Mouse (Mus musculus): Measurements from ENCODE around the gene Pibf1. TPM values are rescaled to one million over a fixed set of nuclear protein-coding genes. Genes with fewer than 3 reads are reported as not detected.
A peak's percentile ranks its signal among the peaks of the same experiment; 100 is the strongest.

Pibf1 gene
- total RNA-seq, 2 experiments from 2014 or later = 28.9 to 39.6 TPM

DNA sequence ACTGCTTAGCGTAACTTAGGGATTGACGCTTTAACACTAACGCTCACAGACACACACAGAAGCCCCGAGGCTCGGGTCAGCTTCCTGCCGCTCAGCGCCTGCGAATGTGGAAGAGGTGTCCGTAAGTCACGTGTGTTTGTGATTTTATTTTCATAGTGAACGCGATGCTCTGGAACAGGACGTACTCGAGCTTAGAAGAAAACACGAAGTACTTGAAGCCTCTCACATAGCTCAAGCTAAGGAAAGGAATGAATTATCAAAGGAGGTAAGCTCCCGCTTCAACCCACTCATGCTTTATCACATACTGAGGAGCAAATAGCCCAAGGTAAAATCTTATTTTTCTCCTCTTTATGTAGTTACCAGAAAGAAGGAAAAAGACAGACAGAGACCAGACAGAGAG is 37.1 kb downstream of the Pibf1 start:
- ATAC-seq (replicated peaks; ENCODE audit: low FRiP score, poor library complexity, severe bottlenecking) = no peak

GRCm38 (mm10) chr14:99140036-99140435 is 40.8 kb downstream of the Pibf1 start:
- ATAC-seq (replicated peaks; ENCODE audit: low FRiP score, poor library complexity, severe bottlenecking) = no peak

GRCm38 (mm10) chr14:99141786-99142633 is 42.8 kb downstream of the Pibf1 start:
- peak; percentile 92 for ATAC-seq (replicated peaks; ENCODE audit: low FRiP score, poor library complexity, severe bottlenecking)

DNA sequence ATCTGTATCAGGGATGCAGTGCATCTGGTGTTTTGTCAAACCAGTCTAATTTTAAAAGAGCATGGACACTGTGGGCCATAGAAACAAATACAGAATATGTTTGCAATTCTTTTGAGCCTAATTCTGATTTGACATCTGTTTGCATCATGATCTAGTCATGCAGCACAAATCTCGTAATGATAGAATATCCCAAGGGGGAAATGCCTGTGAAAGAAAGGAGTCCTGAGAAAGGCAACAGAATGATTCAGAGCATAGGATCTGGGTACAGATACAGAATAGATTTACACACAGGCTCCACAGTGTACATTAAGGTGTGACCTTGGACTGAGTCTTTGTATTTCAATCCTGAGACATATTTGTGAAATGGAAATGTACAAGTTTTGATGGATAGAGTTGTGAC is 47.6 kb downstream of the Pibf1 start:
- no peak for ATAC-seq (replicated peaks; ENCODE audit: low FRiP score, poor library complexity, severe bottlenecking)

GRCm38 (mm10) chr14:99152683-99153082 is 53.5 kb downstream of the Pibf1 start:
- ATAC-seq (replicated peaks; ENCODE audit: low FRiP score, poor library complexity, severe bottlenecking) = no peak

GRCm38 (mm10) chr14:99159940-99160339 is 60.7 kb downstream of the Pibf1 start:
- no peak for ATAC-seq (replicated peaks; ENCODE audit: low FRiP score, poor library complexity, severe bottlenecking)

DNA sequence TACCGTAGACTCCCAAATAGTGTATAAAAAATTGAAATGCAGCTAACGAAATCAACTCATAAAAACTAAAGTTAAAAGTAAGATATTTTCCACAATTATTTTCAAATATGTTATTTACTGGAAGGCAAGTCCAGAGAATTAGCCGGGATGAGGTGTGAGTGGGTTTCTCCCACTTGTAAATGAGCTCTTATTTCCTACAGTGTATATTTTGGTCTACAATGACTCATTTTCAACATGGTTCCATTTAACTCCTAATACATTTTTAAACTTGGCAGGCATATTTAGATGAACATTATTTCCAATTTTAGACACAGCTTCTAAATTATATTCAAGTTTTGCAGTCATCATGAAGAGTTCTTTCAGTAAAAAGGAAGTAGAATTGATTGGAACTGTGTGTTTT is 63.8 kb downstream of the Pibf1 start:
- ATAC-seq (replicated peaks; ENCODE audit: low FRiP score, poor library complexity, severe bottlenecking) = no peak

- no peak for ATAC-seq (replicated peaks; ENCODE audit: low FRiP score, poor library complexity, severe bottlenecking)
These were observed 75.0 kb downstream of the Pibf1 start for GRCm38 (mm10) chr14:99174138-99174745.

- ATAC-seq (replicated peaks; ENCODE audit: low FRiP score, poor library complexity, severe bottlenecking) = no peak
These were observed 77.3 kb downstream of the Pibf1 start for GRCm38 (mm10) chr14:99176559-99176958.

DNA sequence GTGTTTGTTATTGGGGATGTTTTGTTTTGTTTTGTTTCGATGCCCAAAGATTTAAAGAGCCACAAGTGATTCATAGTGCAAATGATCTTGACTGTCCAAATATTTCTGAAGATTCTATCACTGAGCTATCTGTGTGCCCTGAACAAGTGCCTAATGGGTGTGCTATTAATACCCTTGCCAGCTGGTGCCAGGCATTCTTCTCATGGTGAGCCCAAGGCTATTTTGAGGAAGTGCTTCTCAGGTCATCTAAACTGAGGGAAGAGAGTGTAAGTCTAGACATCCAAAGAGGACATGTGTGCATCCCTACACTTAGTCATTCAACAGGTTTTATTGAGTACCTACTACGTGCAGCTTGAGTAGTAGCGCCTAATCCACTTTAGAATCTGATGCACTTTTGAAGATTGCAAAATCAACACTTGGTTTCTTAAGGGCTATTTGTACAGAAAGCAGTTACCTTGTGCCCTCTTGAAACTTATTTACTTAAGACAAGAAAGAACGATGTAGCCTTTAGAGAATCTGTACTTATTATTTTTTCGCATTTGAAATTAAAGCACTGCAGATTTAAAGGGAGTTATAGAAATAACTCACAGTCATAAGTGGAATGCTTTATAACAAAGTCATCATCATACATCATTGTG is 91.0 kb downstream of the Pibf1 start:
- ATAC-seq (replicated peaks; ENCODE audit: low FRiP score, poor library complexity, severe bottlenecking) = no peak

- no peak for ATAC-seq (replicated peaks; ENCODE audit: low FRiP score, poor library complexity, severe bottlenecking)
These were observed 106.6 kb downstream of the Pibf1 start for GRCm38 (mm10) chr14:99205865-99206264.

- no peak for ATAC-seq (replicated peaks; ENCODE audit: low FRiP score, poor library complexity, severe bottlenecking)
These were observed 107.4 kb downstream of the Pibf1 start for GRCm38 (mm10) chr14:99206591-99206990.

- no peak for ATAC-seq (replicated peaks; ENCODE audit: low FRiP score, poor library complexity, severe bottlenecking)
These were observed 111.2 kb downstream of the Pibf1 start for GRCm38 (mm10) chr14:99210431-99210830.

DNA sequence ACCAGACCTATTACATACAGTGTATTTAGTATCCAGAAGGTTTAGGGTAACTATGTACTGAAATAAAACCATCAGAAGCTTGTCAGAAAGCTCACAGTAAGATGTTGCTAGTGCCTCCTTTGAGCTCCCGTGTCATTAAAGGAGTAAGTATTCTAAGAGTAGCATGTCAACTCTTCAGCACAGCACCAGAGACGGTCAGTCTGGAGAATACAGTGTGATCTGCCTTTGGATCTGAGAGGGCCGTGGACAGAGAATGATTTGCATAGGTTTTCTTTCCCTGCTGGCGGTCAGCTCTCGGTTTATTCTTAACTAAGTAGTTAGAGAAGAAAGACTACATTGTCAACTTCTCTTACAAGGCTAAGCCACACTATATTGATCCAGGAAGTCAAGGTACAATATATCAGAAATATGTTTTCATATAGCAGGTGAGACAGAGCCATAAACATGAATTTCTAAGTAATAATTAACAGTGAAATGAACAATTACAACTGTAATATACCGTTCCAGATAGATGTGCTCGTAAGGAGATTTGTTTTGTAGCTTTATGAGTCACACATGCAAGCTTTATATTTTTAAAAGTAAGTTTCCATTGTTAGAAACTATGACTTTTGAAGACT is 119.3 kb downstream of the Pibf1 start:
- no peak for ATAC-seq (replicated peaks; ENCODE audit: low FRiP score, poor library complexity, severe bottlenecking)

- ATAC-seq (replicated peaks; ENCODE audit: low FRiP score, poor library complexity, severe bottlenecking) = no peak
These were observed 120.5 kb downstream of the Pibf1 start for GRCm38 (mm10) chr14:99219757-99220171.

DNA sequence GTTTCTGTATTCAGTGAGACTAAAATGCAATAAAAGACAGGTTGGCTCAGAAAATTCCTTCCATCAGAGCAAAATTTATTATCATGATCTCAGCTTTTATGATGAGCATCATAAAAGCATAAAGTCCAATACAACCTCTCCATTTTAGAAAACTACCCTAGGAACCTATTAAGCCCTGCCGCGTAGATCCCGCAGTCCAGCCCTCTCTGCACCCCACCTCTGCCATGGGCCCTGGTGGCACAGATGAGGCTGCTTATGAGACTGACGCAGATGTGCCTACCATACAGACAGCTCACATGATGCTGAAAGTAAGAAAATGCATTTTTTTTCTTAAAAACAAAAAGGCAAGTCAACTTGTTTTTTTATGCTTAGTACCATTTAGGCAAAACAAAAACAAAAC is 126.7 kb downstream of the Pibf1 start:
- ATAC-seq (replicated peaks; ENCODE audit: low FRiP score, poor library complexity, severe bottlenecking) = no peak

GRCm38 (mm10) chr14:99229071-99229780 is 130.0 kb downstream of the Pibf1 start:
- 0 out of 2 replicates have a peak, but pooled peaks have one; percentile 50 for ATAC-seq (replicated peaks; ENCODE audit: low FRiP score, poor library complexity, severe bottlenecking)

GRCm38 (mm10) chr14:99233056-99233455 is 133.8 kb downstream of the Pibf1 start:
- ATAC-seq (replicated peaks; ENCODE audit: low FRiP score, poor library complexity, severe bottlenecking) = no peak

GRCm38 (mm10) chr14:99237115-99237514 is 137.9 kb downstream of the Pibf1 start:
- no peak for ATAC-seq (replicated peaks; ENCODE audit: low FRiP score, poor library complexity, severe bottlenecking)

DNA sequence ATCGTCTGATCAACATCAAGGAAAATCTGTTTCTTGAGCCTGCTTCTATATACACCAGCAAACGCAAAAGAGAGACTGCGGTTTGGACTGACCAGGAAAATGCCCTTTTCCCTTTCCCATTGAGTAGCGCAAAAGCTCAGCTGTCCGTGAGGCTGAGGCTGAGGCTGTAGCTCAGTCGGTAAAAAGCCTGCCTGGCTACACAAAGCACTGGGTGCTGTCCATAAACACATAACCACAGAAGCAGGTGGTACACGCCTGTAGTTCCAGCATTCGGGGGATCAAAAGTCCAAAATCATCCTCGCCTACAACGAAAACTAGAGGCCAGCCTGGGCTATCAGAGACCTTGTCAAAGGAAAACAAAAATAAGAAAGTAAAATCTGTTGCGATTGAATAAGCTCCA is 141.3 kb downstream of the Pibf1 start:
- ATAC-seq (replicated peaks; ENCODE audit: low FRiP score, poor library complexity, severe bottlenecking) = no peak

All from erythroid progenitor cell, adult 5-6 weeks (primary cell).